Mouse (Mus musculus) stomach, embryonic 16.5 days (tissue): ENCODE measurements around the gene 4933402J07Rik. TPM values are rescaled to one million over a fixed set of nuclear protein-coding genes. Genes with fewer than 3 reads are reported as not detected.

Experiments
- ATAC-seq: fragments of 200-750 bp; cut with Nextera tagmentation; 2 replicates; pipeline ENCODE4 v1.8.0; 2017; ENCODE audit warnings: moderate number of reproducible peaks, moderate TSS enrichment; ENCODE audit not compliant: insufficient read depth, low FRiP score
- H3K27ac ChIP-seq: fragments of 300-500 bp; sonication (generic); 2 replicates; pipeline ENCODE4 v1.5.1; 2014; ENCODE audit warnings: low read length
- H3K27me3 ChIP-seq: fragments of 300-500 bp; sonication (generic); 2 replicates; pipeline ENCODE4 v1.6.1; 2014; ENCODE audit warnings: low read length, control low read depth, mixed read lengths; ENCODE audit not compliant: control insufficient read depth, insufficient read depth
- H3K36me3 ChIP-seq: fragments of 300-500 bp; sonication (generic); 2 replicates; pipeline ENCODE4 v1.6.1; 2014; ENCODE audit warnings: low read length; ENCODE audit not compliant: control insufficient read depth, insufficient read depth
- H3K4me1 ChIP-seq: fragments of 300-500 bp; sonication (generic); 2 replicates; pipeline ENCODE4 v1.6.1; 2014; ENCODE audit warnings: low read length, control low read depth, mixed read lengths; ENCODE audit not compliant: control insufficient read depth, insufficient read depth
- H3K4me2 ChIP-seq: fragments of 300-500 bp; sonication (generic); 2 replicates; pipeline ENCODE4 v1.6.1; 2014; ENCODE audit warnings: low read depth, low read length, mixed read lengths
- H3K4me3 ChIP-seq: fragments of 300-500 bp; sonication (generic); replicated peaks from 2 replicates; pipeline ENCODE4 v1.5.1; 2014; ENCODE audit warnings: mild to moderate bottlenecking, low read length
- H3K9ac ChIP-seq: fragments of 300-500 bp; sonication (generic); 2 replicates; pipeline ENCODE4 v1.6.1; 2014; ENCODE audit warnings: low read length
- H3K9me3 ChIP-seq: fragments of 300-500 bp; sonication (generic); replicated peaks from 2 replicates; pipeline ENCODE4 v1.6.1; 2016; ENCODE audit warnings: low read length, control low read depth; ENCODE audit not compliant: control insufficient read depth
- WGBS: fragments of 180-500 bp; shearing (Covaris S2); extraction: QIAGEN DNeasy Blood & Tissue Kit; methylation state at CpG from one replicate; pipeline ENCODE4 v1.1.7; 2014; 5-methylcytosine and 5-hydroxymethylcytosine counted together
- polyA plus RNA-seq: library from polyadenylated mRNA; unstranded; fragments of >200 nt; fragmentation: Nextera tagmentation; extraction: Ambion mirVana; gene quantifications from 2 replicates; pipeline ENCODE4 v1.2.1, GENCODE M21; 2015

Gene 4933402J07Rik
- not detected in 2 replicates for polyA plus RNA-seq

- Histone ChIP-seq H3K9ac (no peak within 1 kb of the TSS), H3K36me3 (no peaks in the 10 kb centered on the region), H3K4me1 (no peaks in the 10 kb centered on the region), H3K9me3 (no peaks in the 10 kb centered on the region), H3K4me2 (no peak within 1 kb of the TSS), H3K4me3 (no peak within 1 kb of the TSS), H3K27ac (no peak within 1 kb of the TSS), H3K27me3 (no peaks in the 10 kb centered on the region)
- ATAC-seq: no peak
- 59% methylated on average over 2 of the region's 2 CpGs for WGBS
Observed at GRCm38 (mm10) chr8:87563553-87563952, at the start of gene 4933402J07Rik. 4933402J07Rik (plus strand) TSS chr8:87563853.

- H3K27me3 ChIP-seq: no peaks in the 10 kb centered on the region
- no peak for ATAC-seq
- H3K9me3 ChIP-seq: no peaks in the 10 kb centered on the region
- H3K4me1 ChIP-seq: no peaks in the 10 kb centered on the region
- H3K27ac ChIP-seq: no peak overlapping the region
- H3K9ac ChIP-seq: no peak overlapping the region
- no peaks in the 10 kb centered on the region for H3K36me3 ChIP-seq
- H3K4me2 ChIP-seq: no peak overlapping the region
- 94% methylated on average over 3 of the region's 3 CpGs for WGBS
- no peak overlapping the region for H3K4me3 ChIP-seq
Observed at GRCm38 (mm10) chr8:87517132-87517531, 46.5 kb upstream of the 4933402J07Rik start.

- WGBS: 91% methylated on average over 1 of the region's 1 CpGs
- no peaks in the 10 kb centered on the region for H3K9me3 ChIP-seq
- no peak overlapping the region for H3K27ac ChIP-seq
- H3K36me3 ChIP-seq: no peaks in the 10 kb centered on the region
- H3K9ac ChIP-seq: no peak overlapping the region
- H3K4me2 ChIP-seq: no peak overlapping the region
- H3K4me3 ChIP-seq: no peak overlapping the region
- no peak for ATAC-seq
- H3K27me3 ChIP-seq: no peaks in the 10 kb centered on the region
- no peaks in the 10 kb centered on the region for H3K4me1 ChIP-seq
Observed at GRCm38 (mm10) chr8:87525006-87525405, 38.6 kb upstream of the 4933402J07Rik start.

- Histone ChIP-seq H3K27ac (no peak overlapping the region), H3K4me1 (no peaks in the 10 kb centered on the region), H3K27me3 (no peaks in the 10 kb centered on the region), H3K9me3 (no peaks in the 10 kb centered on the region), H3K36me3 (no peaks in the 10 kb centered on the region), H3K4me3 (no peak overlapping the region), H3K9ac (no peak overlapping the region), H3K4me2 (no peak overlapping the region)
- no peak for ATAC-seq
- WGBS: 52% methylated on average over 4 of the region's 4 CpGs
Observed at GRCm38 (mm10) chr8:87531176-87531575, 32.5 kb upstream of the 4933402J07Rik start.

GRCm38 (mm10) chr8:87533476-87533875 is 30.2 kb upstream of the 4933402J07Rik start:
- no peak for ATAC-seq
- H3K27ac ChIP-seq: no peak overlapping the region
- no peaks in the 10 kb centered on the region for H3K9me3 ChIP-seq
- no peaks in the 10 kb centered on the region for H3K36me3 ChIP-seq
- no peaks in the 10 kb centered on the region for H3K4me1 ChIP-seq
- no peaks in the 10 kb centered on the region for H3K27me3 ChIP-seq
- 72% methylated on average over 4 of the region's 4 CpGs for WGBS
- H3K4me3 ChIP-seq: no peak overlapping the region
- no peak overlapping the region for H3K9ac ChIP-seq
- no peak overlapping the region for H3K4me2 ChIP-seq

- H3K4me2 ChIP-seq: no peak overlapping the region
- H3K9ac ChIP-seq: no peak overlapping the region
- WGBS: 18% methylated on average over 2 of the region's 2 CpGs
- no peaks in the 10 kb centered on the region for H3K4me1 ChIP-seq
- no peaks in the 10 kb centered on the region for H3K36me3 ChIP-seq
- no peaks in the 10 kb centered on the region for H3K27me3 ChIP-seq
- no peak overlapping the region for H3K4me3 ChIP-seq
- no peak for ATAC-seq
- H3K9me3 ChIP-seq: no peaks in the 10 kb centered on the region
- no peak overlapping the region for H3K27ac ChIP-seq
Observed at GRCm38 (mm10) chr8:87534846-87535245, 28.8 kb upstream of the 4933402J07Rik start.

GRCm38 (mm10) chr8:87536615-87537329 is 26.9 kb upstream of the 4933402J07Rik start:
- Histone ChIP-seq H3K9me3 (no peaks in the 10 kb centered on the region), H3K36me3 (no peaks in the 10 kb centered on the region), H3K27me3 (no peaks in the 10 kb centered on the region), H3K4me1 (no peaks in the 10 kb centered on the region), H3K4me2 (no peak overlapping the region), H3K27ac (no peak overlapping the region), H3K4me3 (no peak overlapping the region), H3K9ac (no peak overlapping the region)
- 6% methylated on average over 23 of the region's 23 CpGs for WGBS
- peak; percentile 72; the same call in 1 of the 2 replicates for ATAC-seq

GRCm38 (mm10) chr8:87539829-87540394 is 23.7 kb upstream of the 4933402J07Rik start:
- no peaks in the 10 kb centered on the region for H3K4me1 ChIP-seq
- H3K9ac ChIP-seq: no peak overlapping the region
- no peaks in the 10 kb centered on the region for H3K9me3 ChIP-seq
- ATAC-seq: no peak
- H3K4me3 ChIP-seq: no peak overlapping the region
- H3K27ac ChIP-seq: no peak overlapping the region
- 32% methylated on average over 15 of the region's 15 CpGs for WGBS
- H3K27me3 ChIP-seq: no peaks in the 10 kb centered on the region
- H3K4me2 ChIP-seq: no peak overlapping the region
- H3K36me3 ChIP-seq: no peaks in the 10 kb centered on the region

- no peak for ATAC-seq
- H3K4me3 ChIP-seq: no peak overlapping the region
- no peaks in the 10 kb centered on the region for H3K9me3 ChIP-seq
- no peak overlapping the region for H3K4me2 ChIP-seq
- no peak overlapping the region for H3K27ac ChIP-seq
- 66% methylated on average over 4 of the region's 4 CpGs for WGBS
- H3K36me3 ChIP-seq: no peaks in the 10 kb centered on the region
- no peaks in the 10 kb centered on the region for H3K27me3 ChIP-seq
- no peaks in the 10 kb centered on the region for H3K4me1 ChIP-seq
- no peak overlapping the region for H3K9ac ChIP-seq
Observed at GRCm38 (mm10) chr8:87549881-87550280, 13.8 kb upstream of the 4933402J07Rik start.
